Mouse (Mus musculus) olfactory bulb, adult 2 months (tissue): ENCODE data around the gene Amigo1. TPM values are rescaled to one million over a fixed set of nuclear protein-coding genes. Genes with fewer than 3 reads are reported as not detected.

Experiments used
- H3K27ac ChIP-seq: fragments of 200-500 bp; 2 replicates; pipeline ENCODE4 v1.5.1; 2012; ENCODE audit warnings: low read depth, low read length; ENCODE audit not compliant: insufficient read depth
- H3K4me1 ChIP-seq: fragments of 200-500 bp; 2 replicates; pipeline ENCODE4 v1.6.1; 2012; ENCODE audit warnings: low read length; ENCODE audit not compliant: control insufficient read depth, insufficient read depth
- H3K4me3 ChIP-seq: fragments of 200-500 bp; 2 replicates; pipeline ENCODE4 v1.5.1; 2012; ENCODE audit warnings: mild to moderate bottlenecking, low read depth, low read length, moderate library complexity; ENCODE audit not compliant: insufficient read depth
- CTCF ChIP-seq: fragments of 200-500 bp; IDR thresholded peaks from 2 replicates; pipeline ENCODE4 v1.5.1; 2012; ENCODE audit warnings: low read depth, mild to moderate bottlenecking, low read length, moderate library complexity; ENCODE audit not compliant: insufficient read depth
- POLR2A ChIP-seq: fragments of 200-500 bp; IDR thresholded peaks from 2 replicates; pipeline ENCODE4 v1.6.1; 2012; ENCODE audit warnings: mild to moderate bottlenecking, low read depth, low read length, moderate library complexity; ENCODE audit not compliant: insufficient read depth
- WGBS: fragments of 180-500 bp; shearing (Covaris S2); methylation state at CpG from one replicate; pipeline ENCODE4 v1.1.7; 2018; 5-methylcytosine and 5-hydroxymethylcytosine counted together
- polyA plus RNA-seq: library from polyadenylated mRNA; stranded (reverse); fragments of >200 nt; gene quantifications from 2 replicates; pipeline ENCODE4 v1.2.4, GENCODE M21; 2012; ENCODE audit warnings: low replicate concordance; ENCODE audit not compliant: missing spikeins, insufficient read depth, insufficient read length

Gene Amigo1
- polyA plus RNA-seq, 1 experiment = 177 TPM

DNA sequence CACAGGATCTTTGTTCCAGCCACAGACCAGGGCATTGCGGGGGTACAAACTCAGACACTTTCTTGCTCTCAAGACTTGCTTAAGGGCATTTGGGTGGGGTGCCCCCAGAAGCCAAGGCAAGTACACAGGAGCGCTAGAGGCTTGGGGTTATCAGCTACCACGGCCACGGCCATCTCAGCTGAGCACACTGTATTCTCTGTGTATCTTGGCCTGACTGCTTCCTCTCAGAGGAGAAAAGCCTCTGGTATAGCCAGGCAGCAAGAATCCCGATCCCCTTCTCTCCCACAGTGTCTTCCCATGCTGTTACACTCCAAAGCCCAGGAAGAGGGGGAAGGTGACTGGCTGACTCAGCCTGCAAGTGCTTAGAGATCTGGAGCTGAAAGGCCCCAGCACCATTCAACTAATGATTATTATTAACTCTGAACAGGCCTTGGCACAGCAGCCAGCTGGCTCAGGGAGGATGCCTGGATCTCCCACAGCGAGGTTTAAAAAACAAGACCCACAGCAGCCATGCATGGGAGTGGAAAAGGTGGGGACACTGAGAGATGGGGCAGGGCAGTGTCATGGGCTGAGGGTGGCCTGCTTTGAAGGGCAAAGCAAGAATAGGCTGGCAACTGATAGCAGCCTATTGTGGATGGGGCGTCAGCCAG lies 9.9 kb downstream of the Amigo1 start:
- H3K4me3 ChIP-seq = no peak overlapping the region

DNA sequence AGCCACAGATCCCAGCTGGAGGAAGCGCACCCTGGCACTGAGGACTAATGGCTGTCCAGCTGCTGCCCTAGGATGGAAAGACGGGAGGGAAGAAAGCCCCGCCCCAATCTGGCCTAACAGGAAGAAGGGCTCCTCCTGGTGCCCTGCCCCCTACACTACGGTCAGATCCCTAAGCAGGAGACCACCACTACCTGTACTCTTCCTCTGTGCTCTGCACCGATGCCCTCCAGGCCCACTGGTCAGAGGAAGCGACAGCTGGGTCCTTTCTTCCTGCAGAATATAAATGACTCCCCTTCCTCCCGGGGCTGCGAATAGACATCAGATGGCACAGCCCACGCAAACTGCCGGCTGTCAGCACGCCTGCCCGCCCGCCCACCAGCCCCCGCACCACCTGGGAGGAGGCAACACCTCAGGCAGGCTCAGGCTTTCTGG lies 10.9 kb downstream of the Amigo1 start:
- Histone ChIP-seq H3K4me3 (peak overlapping the region; percentile 17), H3K4me1 (peaks cover 53% of the 10 kb centered on the region), H3K27ac (peak overlapping the region; percentile 92)
- TF ChIP-seq CTCF (no peak), POLR2A (no peak)
- WGBS = 12% methylated on average over 14 of the region's 14 CpGs

More for the DNA sequence above, 9.9 kb downstream of the Amigo1 start:
- Histone ChIP-seq H3K27ac (peak overlapping the region; percentile 96), H3K4me1 (peaks cover 45% of the 10 kb centered on the region)
- TF ChIP-seq POLR2A (peak; percentile 16; the same call in 1 of the 2 replicates), CTCF (no peak; the same call in 1 of the 2 replicates)
- 21% methylated on average over 7 of the region's 7 CpGs for whole genome bisulfite sequencing

DNA sequence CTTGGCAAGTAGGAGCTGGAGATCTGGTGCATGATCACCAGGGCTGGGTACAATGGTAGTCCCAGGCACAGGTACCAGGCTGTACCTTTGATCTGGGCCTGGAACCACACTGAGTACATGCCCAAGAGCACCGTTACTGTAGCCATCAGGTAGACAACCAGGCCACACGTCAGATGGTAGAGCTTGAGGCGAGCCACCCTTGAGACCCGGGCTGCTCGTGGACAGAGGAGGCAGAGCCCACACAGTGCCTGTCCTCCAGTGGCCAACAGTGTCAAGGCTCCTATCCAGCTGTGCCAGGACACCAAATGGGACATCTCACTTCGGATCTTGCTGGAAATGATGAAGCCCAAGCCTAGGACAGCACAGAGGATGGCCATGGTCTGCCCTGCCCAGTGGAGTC lies 13.1 kb downstream of the Amigo1 start:
- no peak overlapping the region for H3K4me3 ChIP-seq
- peak overlapping the region; percentile 91 for H3K27ac ChIP-seq

DNA sequence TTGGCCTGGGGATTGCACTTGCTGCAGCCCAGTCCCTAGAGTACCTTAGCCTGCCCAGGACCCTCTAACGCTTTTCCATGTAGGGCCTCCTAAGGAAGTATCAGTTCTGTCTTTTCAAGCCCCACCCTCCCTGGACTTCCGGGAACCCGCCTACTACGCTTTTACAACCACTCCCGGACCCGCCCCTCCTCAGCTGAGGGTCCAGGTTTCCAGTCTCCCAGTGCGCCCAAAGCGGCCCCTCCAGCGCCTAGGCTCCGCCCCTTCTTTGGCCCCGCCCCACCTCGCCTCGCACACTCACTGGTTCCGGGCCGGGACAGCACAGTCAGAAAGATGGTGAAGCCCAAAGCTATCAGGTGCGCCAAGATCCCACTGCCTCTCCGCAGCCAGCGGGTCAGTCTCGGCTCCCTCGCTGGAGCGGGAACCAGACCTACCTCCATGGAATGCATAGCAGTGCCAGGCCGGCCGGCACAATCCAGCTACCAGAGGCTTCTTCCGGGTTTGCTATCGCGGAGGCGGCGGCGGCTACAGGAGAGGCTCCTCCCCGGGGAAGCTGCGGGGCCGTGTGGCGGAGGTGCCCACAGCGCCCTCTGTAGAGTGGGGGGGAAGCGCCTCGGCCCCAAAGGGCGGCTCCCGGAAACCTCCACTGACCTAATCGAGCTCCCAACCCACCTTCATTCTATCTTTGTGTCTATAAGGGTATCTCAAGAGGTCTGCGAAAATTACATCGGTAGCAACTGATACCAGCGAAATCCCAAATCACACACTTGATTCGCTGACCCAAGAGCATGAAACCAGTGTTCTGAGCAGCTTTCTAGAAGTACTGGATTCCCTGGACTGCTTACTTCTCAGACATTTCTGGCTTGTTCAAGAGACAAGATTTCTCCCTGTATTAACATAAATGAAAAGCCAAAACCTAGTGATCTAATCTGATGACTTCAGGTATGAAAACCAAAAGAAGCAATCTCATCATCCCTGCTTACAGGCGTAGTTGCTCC lies 14.5 kb downstream of the Amigo1 start, which contains the start of gene Cyb561d1:
Gene Cyb561d1, minus strand, starts transcription at position 884 of the 995 bp plus-strand sequence.
- H3K4me1 ChIP-seq = peaks cover 53% of the 10 kb centered on the region

More for the DNA sequence above, 13.1 kb downstream of the Amigo1 start:
- TF ChIP-seq POLR2A (no peak), CTCF (no peak)
- H3K4me1 ChIP-seq = peaks cover 56% of the 10 kb centered on the region
- 98% methylated on average over 6 of the region's 6 CpGs for WGBS

DNA sequence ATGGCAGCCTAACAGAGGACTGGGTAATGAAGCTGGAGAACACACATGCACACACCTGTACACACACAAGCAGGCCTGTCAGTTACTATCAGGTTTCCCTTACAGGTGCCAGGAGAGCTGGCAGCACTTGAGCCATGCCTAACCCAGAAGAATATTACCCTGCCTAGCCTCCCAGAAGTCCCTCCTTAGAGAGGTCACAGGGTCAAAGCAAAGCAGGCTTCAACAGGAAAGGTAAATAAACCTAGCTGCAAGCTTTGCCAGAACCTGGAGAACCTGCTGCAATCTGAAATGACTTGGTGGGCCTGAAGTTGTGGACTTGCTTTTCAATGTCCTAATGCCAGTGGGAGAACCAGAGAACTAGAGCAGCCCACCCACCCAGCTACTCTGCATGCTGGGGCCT lies 16.4 kb downstream of the Amigo1 start:
- H3K4me1 ChIP-seq = peaks cover 51% of the 10 kb centered on the region
- H3K27ac ChIP-seq = peak overlapping the region; percentile 31; the same call in 1 of the 2 replicates
- TF ChIP-seq POLR2A (no peak), CTCF (no peak)
- no peak overlapping the region for H3K4me3 ChIP-seq

More for the DNA sequence above, 14.5 kb downstream of the Amigo1 start, which contains the start of gene Cyb561d1:
- no peak; the same call in 1 of the 2 replicates for TF ChIP-seq CTCF
- peak; percentile 51; the same call in 1 of the 2 replicates for TF ChIP-seq POLR2A
- 1% methylated on average over 44 of the region's 44 CpGs for WGBS
- Histone ChIP-seq H3K4me3 (peak within 1 kb of the TSS; percentile 97), H3K27ac (peak within 1 kb of the TSS; percentile 91)

DNA sequence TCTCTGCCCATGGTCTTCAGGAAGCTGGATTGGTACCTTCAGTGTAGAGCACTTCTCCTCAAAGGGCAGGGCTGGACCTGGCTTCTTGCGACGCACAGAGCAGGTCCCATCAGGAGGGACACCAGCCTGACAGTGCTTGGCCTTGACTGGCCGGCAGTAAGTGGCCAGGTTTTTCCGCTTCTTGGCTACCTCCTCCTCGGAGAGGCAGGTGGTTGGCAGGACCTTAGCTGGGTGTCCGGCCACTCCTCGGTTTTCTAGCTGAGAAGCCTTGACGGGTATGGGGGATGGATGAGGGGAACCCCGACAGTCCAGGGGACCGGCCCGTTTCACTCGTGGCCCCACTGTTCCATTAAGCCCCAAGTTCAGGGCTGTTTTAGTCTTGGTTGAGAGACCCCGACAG lies 17.1 kb downstream of the Amigo1 start:
- WGBS = 95% methylated on average over 13 of the region's 13 CpGs
- TF ChIP-seq CTCF (no peak), POLR2A (no peak)
- Histone ChIP-seq H3K4me3 (no peak overlapping the region), H3K27ac (no peak overlapping the region), H3K4me1 (peaks cover 53% of the 10 kb centered on the region)

DNA sequence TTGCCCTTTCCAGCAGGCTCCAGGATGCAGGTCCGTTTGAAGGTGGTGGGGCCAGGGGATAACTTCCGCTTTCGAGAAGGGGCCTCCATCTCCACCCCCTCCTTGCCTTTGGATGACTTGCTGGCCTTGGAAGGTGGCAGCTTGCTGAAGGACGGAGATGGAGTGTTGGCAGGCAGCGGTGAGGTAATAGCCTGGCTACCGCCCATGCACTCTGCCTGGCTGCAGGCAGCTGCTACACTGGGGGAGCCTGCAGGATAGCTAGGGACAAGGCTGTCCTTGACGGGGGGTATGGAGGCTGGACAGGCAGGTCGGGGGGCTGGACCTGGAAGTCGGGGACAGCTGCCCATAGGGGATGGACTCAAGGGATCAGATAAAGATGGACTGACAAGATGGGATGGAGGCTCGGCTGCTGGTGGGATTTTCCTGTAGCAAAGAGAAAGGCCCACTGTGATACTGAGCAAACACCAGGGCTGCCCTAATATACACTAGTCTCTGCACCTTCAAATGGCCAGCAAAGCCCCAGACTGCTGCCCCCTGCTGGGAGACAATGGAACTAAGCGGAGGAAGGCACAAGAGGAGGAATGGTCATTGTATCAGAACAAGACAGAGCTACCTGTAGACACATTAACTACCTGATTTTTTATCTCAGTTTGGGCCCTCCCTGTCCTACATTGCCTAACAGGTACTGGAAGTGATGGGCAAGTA lies 17.6 kb downstream of the Amigo1 start:
- WGBS = 72% methylated on average over 11 of the region's 11 CpGs
- TF ChIP-seq POLR2A (no peak), CTCF (peak; percentile 53; the same call in 1 of the 2 replicates)

DNA sequence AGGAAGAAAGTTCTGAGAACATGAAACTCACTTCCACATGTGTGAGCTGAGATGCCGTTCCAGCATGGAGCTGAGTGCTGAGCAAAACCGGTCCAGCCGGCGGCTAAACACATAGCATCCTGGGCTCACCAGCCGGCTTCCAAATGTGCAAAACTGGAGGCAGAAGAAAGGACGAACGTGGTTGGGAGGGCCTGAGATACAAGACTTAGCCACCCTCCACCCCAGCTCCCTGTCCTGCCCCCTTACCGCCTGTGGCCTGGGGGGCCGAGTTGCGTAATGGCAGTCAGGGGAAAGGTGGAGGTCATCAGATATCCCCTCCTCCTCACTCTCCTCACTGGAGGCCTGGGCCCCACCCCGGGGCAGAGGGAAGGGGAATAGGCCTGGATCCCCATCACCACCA lies 18.3 kb downstream of the Amigo1 start:
- no peak overlapping the region for H3K4me3 ChIP-seq
- TF ChIP-seq CTCF (no peak), POLR2A (no peak)
- H3K27ac ChIP-seq = no peak overlapping the region
- 87% methylated on average over 11 of the region's 11 CpGs for WGBS
- peaks cover 57% of the 10 kb centered on the region for H3K4me1 ChIP-seq

More for the DNA sequence above, 17.6 kb downstream of the Amigo1 start:
- Histone ChIP-seq H3K4me3 (no peak overlapping the region), H3K4me1 (peaks cover 56% of the 10 kb centered on the region), H3K27ac (peak overlapping the region; percentile 4; the same call in 1 of the 2 replicates)
